Mouse (Mus musculus): ENCODE data around the gene Mettl1. TPM values are rescaled to one million over a fixed set of nuclear protein-coding genes. Genes with fewer than 3 reads are reported as not detected.
A peak's percentile ranks its signal among the peaks of the same experiment; 100 is the strongest.

The Mettl1 gene
- polyA plus RNA-seq (2015; fragmentation: Nextera tagmentation; extraction: Ambion mirVana) = 49.4 and 49.5 TPM in 2 replicates

GRCm38 (mm10) chr10:127041274-127041766 lies at the start of gene Mettl1, which contains the start of gene Eef1akmt3:
TSS of gene Mettl1 (plus strand) at chr10:127041414.
TSS of gene Eef1akmt3 (minus strand) at chr10:127041513.
- peak within 1 kb of the TSS; percentile 77 for H3K27ac ChIP-seq (ENCODE audit: low read length)
- peak; percentile 65 for ATAC-seq (ENCODE audit: insufficient read depth, low FRiP score)
- no peaks in the 10 kb centered on the region for H3K27me3 ChIP-seq (ENCODE audit: control insufficient read depth, insufficient read depth, low read length)
- peaks cover 7% of the 10 kb centered on the region; the same call in 1 of the 2 replicates for H3K4me1 ChIP-seq (ENCODE audit: control insufficient read depth, insufficient read depth, low read length)
- H3K4me2 ChIP-seq (ENCODE audit: low read depth, low read length) = peak within 1 kb of the TSS; percentile 98
- H3K9ac ChIP-seq (ENCODE audit: low read length) = peak within 1 kb of the TSS; percentile 85
- H3K9me3 ChIP-seq (replicated peaks; ENCODE audit: control insufficient read depth, low read length) = no peaks in the 10 kb centered on the region
- H3K36me3 ChIP-seq (ENCODE audit: control insufficient read depth, insufficient read depth, low read length) = 0 out of 2 replicates have a peak, but pooled peaks cover 2% of the 10 kb centered on the region
- under 1% methylated on average over 28 of the region's 28 CpGs for WGBS
- H3K4me3 ChIP-seq (replicated peaks; ENCODE audit: low read length) = peak within 1 kb of the TSS; percentile 92

- 60% methylated on average over 3 of the region's 3 CpGs for WGBS
- H3K36me3 ChIP-seq (ENCODE audit: control insufficient read depth, insufficient read depth, low read length) = peaks cover 34% of the 10 kb centered on the region
Measured at GRCm38 (mm10) chr10:126991676-126992075, 49.5 kb upstream of the Mettl1 start.

DNA sequence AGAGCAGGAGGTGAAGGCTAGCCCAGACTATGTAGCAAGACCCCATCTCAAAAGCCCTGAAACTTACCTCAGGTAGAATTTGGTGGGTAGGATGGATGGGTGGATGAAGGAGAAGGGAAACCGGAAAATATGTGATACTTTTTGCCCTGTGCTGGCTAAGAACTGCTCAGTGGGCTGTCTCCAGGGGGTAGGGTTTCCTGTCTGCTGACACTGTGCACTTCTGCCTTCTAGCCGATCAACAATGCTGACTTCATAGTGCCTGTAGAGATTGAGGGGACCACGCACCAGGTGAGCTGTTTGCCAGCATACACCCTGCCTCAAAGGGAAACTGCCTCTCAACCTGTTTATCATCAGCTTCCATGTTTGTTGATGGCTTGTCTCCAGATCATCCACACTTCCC lies 47.6 kb upstream of the Mettl1 start:
- Histone ChIP-seq H3K9me3 (replicated peaks; ENCODE audit: control insufficient read depth, low read length) (no peaks in the 10 kb centered on the region), H3K27me3 (ENCODE audit: control insufficient read depth, insufficient read depth, low read length) (no peaks in the 10 kb centered on the region), H3K4me1 (ENCODE audit: control insufficient read depth, insufficient read depth, low read length) (peaks cover 23% of the 10 kb centered on the region), H3K4me3 (replicated peaks; ENCODE audit: low read length) (no peak overlapping the region), H3K9ac (ENCODE audit: low read length) (no peak overlapping the region), H3K4me2 (ENCODE audit: low read depth, low read length) (no peak overlapping the region), H3K36me3 (ENCODE audit: control insufficient read depth, insufficient read depth, low read length) (peaks cover 49% of the 10 kb centered on the region), H3K27ac (ENCODE audit: low read length) (no peak overlapping the region)
- no peak for ATAC-seq (ENCODE audit: insufficient read depth, low FRiP score)
- WGBS = 83% methylated on average over 3 of the region's 3 CpGs

More at GRCm38 (mm10) chr10:126991676-126992075, 49.5 kb upstream of the Mettl1 start:
- Histone ChIP-seq H3K4me2 (ENCODE audit: low read depth, low read length) (no peak overlapping the region), H3K9me3 (replicated peaks; ENCODE audit: control insufficient read depth, low read length) (no peaks in the 10 kb centered on the region), H3K4me1 (ENCODE audit: control insufficient read depth, insufficient read depth, low read length) (peaks cover 37% of the 10 kb centered on the region), H3K27ac (ENCODE audit: low read length) (no peak overlapping the region), H3K4me3 (replicated peaks; ENCODE audit: low read length) (no peak overlapping the region), H3K9ac (ENCODE audit: low read length) (no peak overlapping the region), H3K27me3 (ENCODE audit: control insufficient read depth, insufficient read depth, low read length) (no peaks in the 10 kb centered on the region)
- ATAC-seq (ENCODE audit: insufficient read depth, low FRiP score) = no peak

GRCm38 (mm10) chr10:126997340-126998113 lies 43.7 kb upstream of the Mettl1 start:
- Histone ChIP-seq H3K27ac (ENCODE audit: low read length) (no peak overlapping the region), H3K27me3 (ENCODE audit: control insufficient read depth, insufficient read depth, low read length) (no peaks in the 10 kb centered on the region), H3K4me3 (replicated peaks; ENCODE audit: low read length) (no peak overlapping the region), H3K9me3 (replicated peaks; ENCODE audit: control insufficient read depth, low read length) (no peaks in the 10 kb centered on the region), H3K4me2 (ENCODE audit: low read depth, low read length) (no peak overlapping the region), H3K9ac (ENCODE audit: low read length) (no peak overlapping the region), H3K4me1 (ENCODE audit: control insufficient read depth, insufficient read depth, low read length) (peaks cover 6% of the 10 kb centered on the region; the same call in 1 of the 2 replicates), H3K36me3 (ENCODE audit: control insufficient read depth, insufficient read depth, low read length) (peaks cover 47% of the 10 kb centered on the region)
- no peak; the same call in 1 of the 2 replicates for ATAC-seq (ENCODE audit: insufficient read depth, low FRiP score)
- 48% methylated on average over 13 of the region's 13 CpGs for WGBS

DNA sequence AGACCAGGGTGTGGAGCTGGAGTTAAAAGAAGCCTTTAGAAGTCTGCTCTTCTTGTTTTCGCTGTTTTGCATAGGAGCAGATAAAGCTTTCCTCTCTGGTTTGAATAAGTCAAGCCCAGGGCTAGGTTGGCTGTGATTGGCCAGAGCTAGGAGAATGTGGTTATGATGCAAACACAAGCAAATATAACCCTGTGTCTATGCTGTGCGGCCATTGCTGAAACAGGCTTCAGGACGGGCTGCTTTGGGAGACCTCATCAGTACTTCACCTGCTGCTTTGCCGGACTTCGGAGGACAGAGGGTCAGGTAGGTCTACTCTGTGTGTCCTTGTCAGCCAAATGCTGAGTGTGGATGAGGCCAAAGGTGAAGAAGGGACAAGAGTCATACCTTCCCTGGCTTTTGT lies 40.7 kb upstream of the Mettl1 start, which contains the start of gene Avil:
TSS of gene Avil (plus strand) at position 181 of the 400 bp plus-strand sequence.
- Histone ChIP-seq H3K27me3 (ENCODE audit: control insufficient read depth, insufficient read depth, low read length) (no peaks in the 10 kb centered on the region), H3K9me3 (replicated peaks; ENCODE audit: control insufficient read depth, low read length) (no peaks in the 10 kb centered on the region), H3K36me3 (ENCODE audit: control insufficient read depth, insufficient read depth, low read length) (peaks cover 18% of the 10 kb centered on the region; the same call in 1 of the 2 replicates), H3K27ac (ENCODE audit: low read length) (0 out of 2 replicates have a peak within 1 kb of the TSS, but pooled peaks have one; percentile 47), H3K4me1 (ENCODE audit: control insufficient read depth, insufficient read depth, low read length) (peaks cover 6% of the 10 kb centered on the region; the same call in 1 of the 2 replicates), H3K9ac (ENCODE audit: low read length) (no peak within 1 kb of the TSS), H3K4me3 (replicated peaks; ENCODE audit: low read length) (no peak within 1 kb of the TSS), H3K4me2 (ENCODE audit: low read depth, low read length) (no peak within 1 kb of the TSS)
- no peak for ATAC-seq (ENCODE audit: insufficient read depth, low FRiP score)
- 76% methylated on average over 5 of the region's 5 CpGs for WGBS

GRCm38 (mm10) chr10:127001297-127001696 lies 39.9 kb upstream of the Mettl1 start:
- H3K4me1 ChIP-seq (ENCODE audit: control insufficient read depth, insufficient read depth, low read length) = peaks cover 6% of the 10 kb centered on the region; the same call in 1 of the 2 replicates
- 0 out of 2 replicates have a peak overlapping the region, but pooled peaks have one; percentile 47 for H3K27ac ChIP-seq (ENCODE audit: low read length)
- no peak overlapping the region for H3K4me2 ChIP-seq (ENCODE audit: low read depth, low read length)
- H3K9me3 ChIP-seq (replicated peaks; ENCODE audit: control insufficient read depth, low read length) = no peaks in the 10 kb centered on the region
- H3K36me3 ChIP-seq (ENCODE audit: control insufficient read depth, insufficient read depth, low read length) = peaks cover 17% of the 10 kb centered on the region; the same call in 1 of the 2 replicates
- ATAC-seq (ENCODE audit: insufficient read depth, low FRiP score) = peak; percentile 10
- H3K27me3 ChIP-seq (ENCODE audit: control insufficient read depth, insufficient read depth, low read length) = no peaks in the 10 kb centered on the region
- no peak overlapping the region for H3K9ac ChIP-seq (ENCODE audit: low read length)
- 67% methylated on average over 9 of the region's 9 CpGs for WGBS
- no peak overlapping the region for H3K4me3 ChIP-seq (replicated peaks; ENCODE audit: low read length)

DNA sequence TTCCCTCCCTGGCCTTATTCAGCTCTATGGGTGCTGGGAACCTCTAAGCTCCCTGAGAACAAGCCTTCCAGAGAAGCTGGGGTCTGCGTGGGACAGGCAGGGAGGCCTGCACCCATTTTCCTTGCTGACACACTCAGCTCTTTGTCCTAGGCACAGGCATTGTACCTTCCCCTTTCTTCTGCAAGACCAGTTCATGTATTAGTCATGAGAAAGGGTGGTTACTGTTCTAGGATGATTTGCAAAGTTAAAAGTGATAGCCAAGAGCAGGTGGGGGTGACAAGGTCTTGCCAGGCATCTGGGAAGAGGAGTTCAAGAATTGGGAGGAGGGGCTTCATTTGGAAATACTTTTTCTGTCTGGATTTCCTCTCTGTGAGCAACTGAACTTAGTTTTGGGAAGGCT lies 39.2 kb upstream of the Mettl1 start:
- no peak overlapping the region for H3K9ac ChIP-seq (ENCODE audit: low read length)
- 71% methylated on average over 1 of the region's 1 CpGs for WGBS
- H3K4me3 ChIP-seq (replicated peaks; ENCODE audit: low read length) = no peak overlapping the region
- ATAC-seq (ENCODE audit: insufficient read depth, low FRiP score) = no peak
- no peak overlapping the region for H3K27ac ChIP-seq (ENCODE audit: low read length)
- H3K27me3 ChIP-seq (ENCODE audit: control insufficient read depth, insufficient read depth, low read length) = no peaks in the 10 kb centered on the region
- peaks cover 17% of the 10 kb centered on the region; the same call in 1 of the 2 replicates for H3K36me3 ChIP-seq (ENCODE audit: control insufficient read depth, insufficient read depth, low read length)
- H3K4me2 ChIP-seq (ENCODE audit: low read depth, low read length) = no peak overlapping the region
- peaks cover 6% of the 10 kb centered on the region; the same call in 1 of the 2 replicates for H3K4me1 ChIP-seq (ENCODE audit: control insufficient read depth, insufficient read depth, low read length)
- no peaks in the 10 kb centered on the region for H3K9me3 ChIP-seq (replicated peaks; ENCODE audit: control insufficient read depth, low read length)

GRCm38 (mm10) chr10:127002765-127003164 lies 38.4 kb upstream of the Mettl1 start:
- Histone ChIP-seq H3K36me3 (ENCODE audit: control insufficient read depth, insufficient read depth, low read length) (peaks cover 11% of the 10 kb centered on the region; the same call in 1 of the 2 replicates), H3K27me3 (ENCODE audit: control insufficient read depth, insufficient read depth, low read length) (no peaks in the 10 kb centered on the region), H3K9me3 (replicated peaks; ENCODE audit: control insufficient read depth, low read length) (no peaks in the 10 kb centered on the region), H3K4me3 (replicated peaks; ENCODE audit: low read length) (no peak overlapping the region), H3K4me1 (ENCODE audit: control insufficient read depth, insufficient read depth, low read length) (no peaks in the 10 kb centered on the region), H3K9ac (ENCODE audit: low read length) (no peak overlapping the region), H3K27ac (ENCODE audit: low read length) (no peak overlapping the region), H3K4me2 (ENCODE audit: low read depth, low read length) (no peak overlapping the region)
- no peak for ATAC-seq (ENCODE audit: insufficient read depth, low FRiP score)
- 81% methylated on average over 5 of the region's 5 CpGs for WGBS

DNA sequence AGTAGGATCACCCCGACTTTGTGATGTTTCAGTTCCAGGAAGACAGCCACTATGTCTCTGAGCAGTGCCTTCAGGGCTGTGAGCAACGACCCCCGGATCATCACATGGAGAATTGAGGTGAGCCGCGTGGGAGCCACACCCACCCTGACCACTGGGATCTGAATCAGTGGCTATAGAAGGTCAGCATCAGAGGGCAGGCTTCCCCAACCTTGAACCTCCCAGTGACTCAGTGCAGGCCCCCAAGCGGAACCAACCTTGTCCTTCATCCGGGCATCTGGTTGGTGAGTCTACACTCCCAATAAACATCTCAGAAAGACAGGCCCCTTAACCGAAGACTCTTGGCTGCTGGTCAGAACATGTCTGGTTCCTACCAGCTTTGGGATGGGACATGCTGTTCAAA lies 37.9 kb upstream of the Mettl1 start:
- peaks cover 5% of the 10 kb centered on the region; the same call in 1 of the 2 replicates for H3K36me3 ChIP-seq (ENCODE audit: control insufficient read depth, insufficient read depth, low read length)
- H3K4me3 ChIP-seq (replicated peaks; ENCODE audit: low read length) = no peak overlapping the region
- H3K9ac ChIP-seq (ENCODE audit: low read length) = no peak overlapping the region
- 82% methylated on average over 8 of the region's 8 CpGs for WGBS
- H3K27me3 ChIP-seq (ENCODE audit: control insufficient read depth, insufficient read depth, low read length) = no peaks in the 10 kb centered on the region
- no peaks in the 10 kb centered on the region for H3K4me1 ChIP-seq (ENCODE audit: control insufficient read depth, insufficient read depth, low read length)
- no peak overlapping the region for H3K4me2 ChIP-seq (ENCODE audit: low read depth, low read length)
- ATAC-seq (ENCODE audit: insufficient read depth, low FRiP score) = no peak
- no peaks in the 10 kb centered on the region for H3K9me3 ChIP-seq (replicated peaks; ENCODE audit: control insufficient read depth, low read length)
- H3K27ac ChIP-seq (ENCODE audit: low read length) = no peak overlapping the region

All from stomach, embryonic 16.5 days (tissue).